Mouse (Mus musculus) central nervous system, embryonic 11.5 days (tissue): ENCODE measurements around the gene Dennd2c. TPM values are rescaled to one million over a fixed set of nuclear protein-coding genes. Genes with fewer than 3 reads are reported as not detected.

Source experiments
- polyA plus RNA-seq: library from polyadenylated mRNA; depleted of rRNA; stranded (reverse); fragments of >200 nt; gene quantifications from 2 replicates; pipeline ENCODE4 v1.2.3, GENCODE M21; 2012; rRNA removed

Gene Dennd2c
- 2.1 and 3.2 TPM in 2 replicates for polyA plus RNA-seq

DNA sequence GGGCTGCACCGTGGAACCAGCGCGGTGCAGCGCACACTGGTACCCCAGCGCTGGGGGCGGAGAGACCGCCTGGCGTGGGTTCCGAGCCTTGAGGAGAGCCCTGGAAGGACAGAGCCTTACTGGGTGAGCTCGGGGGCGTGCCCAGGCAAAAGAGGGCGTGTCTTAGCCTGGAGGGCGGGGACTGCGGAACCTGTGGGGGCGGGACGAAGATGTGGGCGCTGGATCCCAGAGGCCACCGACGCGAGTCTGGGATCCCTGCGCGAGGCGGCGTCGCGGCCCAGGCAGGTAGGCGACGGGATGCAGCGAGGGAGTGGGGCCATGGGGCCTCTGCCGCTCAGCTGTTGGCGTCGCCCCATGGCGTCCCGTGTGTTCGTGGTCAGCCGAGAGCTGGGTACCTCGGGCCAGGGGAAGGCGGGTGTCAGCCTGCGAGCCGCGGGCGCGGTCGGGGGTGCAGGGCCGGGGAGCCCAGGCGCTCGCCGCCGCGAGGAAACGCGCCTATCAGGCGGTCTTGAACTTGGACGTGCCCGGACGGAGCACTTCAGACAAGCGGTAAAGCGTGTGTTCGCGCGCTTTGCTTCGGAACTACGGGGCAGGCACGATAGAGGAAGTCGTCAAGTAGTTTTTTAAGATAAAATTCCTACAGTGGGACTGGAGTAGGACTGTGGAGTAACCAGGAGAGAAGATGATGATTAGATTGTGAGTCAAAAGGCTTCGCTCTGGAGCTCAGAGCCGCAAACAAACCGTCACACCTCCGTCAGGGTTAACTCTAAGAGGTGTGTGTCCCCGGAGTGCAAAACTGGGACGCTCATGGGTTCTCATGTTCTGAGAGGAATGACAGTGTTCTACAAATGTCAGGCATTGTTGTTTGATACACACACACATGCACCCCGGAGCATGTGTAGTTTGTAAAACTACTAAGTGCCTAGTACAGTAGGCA lies at the start of gene Dennd2c:
Gene Dennd2c, plus strand, starts transcription at position 151 of the 937 bp plus-strand sequence.

DNA sequence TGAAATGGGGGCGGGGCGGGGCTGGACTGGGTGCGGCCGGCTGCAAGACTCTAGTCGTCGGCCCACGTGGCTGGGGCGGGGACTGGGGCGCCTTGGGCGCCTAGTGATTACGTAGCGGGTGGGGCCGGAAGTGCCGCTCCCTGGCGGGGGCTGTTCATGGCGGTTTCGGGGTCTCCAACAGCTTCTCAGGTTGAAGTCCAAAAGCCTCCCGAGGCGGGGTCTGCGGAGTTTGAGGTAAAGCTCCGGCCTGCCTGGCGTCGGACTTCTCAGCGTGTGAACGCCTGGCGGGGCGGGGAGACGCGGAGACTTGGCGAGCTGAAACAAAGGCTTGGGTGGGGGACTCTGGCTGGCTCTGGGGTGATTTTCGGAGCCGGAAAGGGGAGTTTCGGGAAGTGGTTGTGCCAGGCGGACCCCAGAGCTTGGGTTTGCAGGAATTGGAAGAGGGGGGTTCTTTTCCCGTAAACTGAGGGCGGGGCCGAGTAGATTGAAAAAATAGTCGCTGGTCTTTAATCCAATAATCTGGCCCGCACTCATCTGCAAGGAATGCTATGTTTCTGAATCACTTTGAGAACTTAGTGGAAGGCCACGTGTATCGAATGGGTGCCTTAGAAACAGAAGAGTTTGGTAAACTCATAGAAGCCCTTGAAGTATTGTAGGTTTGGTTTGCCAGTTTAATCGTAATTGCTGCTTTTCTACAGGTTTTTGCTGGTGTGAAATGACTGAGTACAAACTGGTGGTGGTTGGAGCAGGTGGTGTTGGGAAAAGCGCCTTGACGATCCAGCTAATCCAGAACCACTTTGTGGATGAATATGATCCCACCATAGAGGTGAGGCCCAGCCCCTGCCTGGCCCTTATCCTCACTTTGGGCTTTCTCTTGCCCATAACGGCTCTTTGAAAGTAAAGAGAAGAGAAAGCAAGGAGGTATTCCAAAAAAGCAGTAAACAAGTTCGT lies 43.9 kb upstream of the Dennd2c start, which contains the start of gene Nras:
Gene Nras, plus strand, starts transcription at position 79 of the 951 bp plus-strand sequence.

DNA sequence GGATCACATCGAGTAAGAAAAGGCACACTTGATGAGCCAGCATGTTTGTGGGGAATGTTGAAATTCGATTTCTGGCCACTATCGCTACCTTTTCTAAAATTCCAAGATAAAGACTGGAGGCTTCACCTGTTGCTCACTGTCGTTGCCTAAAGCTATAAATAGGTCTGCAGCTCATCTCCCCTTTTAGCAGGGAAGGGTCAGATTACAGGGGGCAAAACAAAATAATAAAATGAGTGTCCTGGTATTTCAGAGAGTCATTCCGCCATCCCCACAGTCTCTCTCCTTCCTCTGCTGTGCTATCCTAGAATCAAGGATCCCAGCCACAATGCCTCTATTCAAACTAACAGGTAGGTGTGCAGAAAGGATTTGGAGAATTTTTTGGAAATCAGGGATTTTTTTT lies 28.6 kb upstream of the Dennd2c start, which contains the start of gene Ampd1:
Gene Ampd1, plus strand, starts transcription at position 244 of the 400 bp plus-strand sequence.

DNA sequence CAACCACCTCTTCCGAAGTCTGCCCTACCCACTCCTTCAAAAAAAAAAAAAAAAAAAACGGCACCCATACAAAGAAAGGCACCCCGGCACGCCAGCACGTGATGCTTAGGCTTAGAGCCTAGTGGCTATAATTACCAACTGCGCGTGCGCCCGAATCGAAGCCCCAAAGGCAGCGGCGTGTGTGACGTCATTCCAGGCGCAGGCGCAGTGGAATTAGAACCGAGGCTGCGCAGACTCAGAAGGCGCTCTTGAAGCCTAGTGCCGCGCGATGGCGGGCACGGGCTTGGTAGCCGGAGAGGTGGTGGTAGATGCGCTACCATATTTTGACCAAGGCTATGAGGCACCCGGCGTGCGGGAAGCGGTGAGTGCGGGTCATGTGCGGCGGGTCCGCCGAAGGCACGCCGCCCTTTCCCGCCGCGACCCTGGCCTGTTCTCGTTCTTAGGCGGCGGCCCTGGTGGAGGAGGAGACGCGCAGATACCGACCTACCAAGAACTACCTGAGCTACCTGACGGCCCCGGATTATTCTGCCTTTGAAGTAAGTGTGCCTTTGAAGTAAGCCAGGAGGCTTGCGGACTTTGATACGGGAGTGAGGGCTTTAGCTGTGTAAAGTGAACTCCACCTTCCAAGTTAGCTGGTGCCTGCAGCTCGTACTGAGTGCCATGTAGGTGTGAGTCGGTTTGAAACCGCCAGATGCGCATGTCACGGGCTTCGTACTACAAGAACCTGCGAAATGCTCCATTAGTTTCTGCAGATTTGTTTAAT lies 69.3 kb downstream of the Dennd2c start, which contains the start of gene Bcas2:
Gene Bcas2, plus strand, starts transcription at position 151 of the 763 bp plus-strand sequence.

Other genes starting within 250 kb of the Dennd2c start
- gene Sycp1, start 166.5 kb upstream of the Dennd2c start, polyA plus RNA-seq, result 0.08 TPM in 1 of 2 replicates, not detected in the other
- gene Nr1h5, start 138.5 kb upstream of the Dennd2c start, polyA plus RNA-seq, result 2.4 and 2.5 TPM in 2 replicates
- 44.9 and 57.5 TPM in 2 replicates for gene Sike1, start 106.9 kb upstream of the Dennd2c start, polyA plus RNA-seq
- 160 and 183 TPM in 2 replicates for gene Csde1, start 82.2 kb upstream of the Dennd2c start, polyA plus RNA-seq
- 113 and 140 TPM in 2 replicates for gene Nras, start 44.3 kb upstream of the Dennd2c start, polyA plus RNA-seq
- gene Ampd1, start 28.6 kb upstream of the Dennd2c start, polyA plus RNA-seq, result 0.12 and 1.6 TPM in 2 replicates
- 179 and 182 TPM in 2 replicates for gene Bcas2, start 69.1 kb downstream of the Dennd2c start, polyA plus RNA-seq
- gene Trim33, start 176.7 kb downstream of the Dennd2c start, polyA plus RNA-seq, result 18.1 and 30.2 TPM in 2 replicates